Mouse (Mus musculus) embryonic stem cell, embryonic (primary cell): Measurements from ENCODE around the gene Tmem108.

ENCODE experiments used
- CTCF ChIA-PET, 4 experiments: fragments of 300-600 bp in 2 of 4; fragments of 350-600 bp in 2 of 4; sonication (Branson Sonifier 250); formaldehyde crosslinking; loops; one replicate each; lab custom pipeline; 2022; ENCODE audit warnings: inconsistent platforms in 2 of 4; lab: Charles Lee
- POLR2A ChIA-PET, 4 experiments: fragments of 300-600 bp in 2 of 4; fragments of 350-600 bp in 2 of 4; sonication (Branson Sonifier 250); formaldehyde crosslinking; loops; one replicate each; lab custom pipeline; 2022; ENCODE audit warnings: antibody characterized with exemption in 4 of 4, inconsistent platforms in 1 of 4; lab: Charles Lee

The Tmem108 gene

GRCm38 (mm10) chr9:103624649-103625048 is 137.0 kb downstream of the Tmem108 start:
- CTCF ChIA-PET: interaction anchor here (0.5 to 1.5 kb wide), 16 partner anchors 11 to 372 kb away, joined by 3 to 6 read pairs (median 3); no protein-coding TSS in a partner anchor
- POLR2A ChIA-PET: interaction anchor here in 2 of 4 experiments (1.0 to 1.5 kb wide), 3 partner anchors 63 to 321 kb away, joined by 3 to 4 read pairs (median 3); no protein-coding TSS in a partner anchor

- ChIA-PET CTCF (interaction anchor here (0.5 to 1.3 kb wide), 7 partner anchors 10 to 373 kb away, joined by 3 to 8 read pairs (median 3); no protein-coding TSS in a partner anchor), POLR2A (interaction anchor here in 2 of 4 experiments (1.4 to 1.5 kb wide), 2 partner anchors 64 to 321 kb away, joined by 3 to 4 read pairs; no protein-coding TSS in a partner anchor)
Measured at GRCm38 (mm10) chr9:103623560-103624316, 137.9 kb downstream of the Tmem108 start.

GRCm38 (mm10) chr9:103622988-103623387 is 138.6 kb downstream of the Tmem108 start:
- POLR2A ChIA-PET: no interaction called here
- CTCF ChIA-PET: no interaction called here

GRCm38 (mm10) chr9:103621870-103622269 is 139.8 kb downstream of the Tmem108 start:
- ChIA-PET CTCF (no interaction called here), POLR2A (interaction anchor here in 1 of 4 experiments (1.5 kb wide), 1 partner anchor 9 kb away, joined by 7 read pairs; no protein-coding TSS in a partner anchor)

GRCm38 (mm10) chr9:103620517-103621212 is 141.0 kb downstream of the Tmem108 start:
- POLR2A ChIA-PET: interaction anchor here in 1 of 4 experiments (1.5 kb wide), 1 partner anchor 10 kb away, joined by 7 read pairs; no protein-coding TSS in a partner anchor
- CTCF ChIA-PET: interaction anchor here in 1 of 4 experiments (1.5 kb wide), 1 partner anchor 56 kb away, joined by 3 read pairs; no protein-coding TSS in a partner anchor

- POLR2A ChIA-PET: interaction anchor here in 1 of 4 experiments (0.6 kb wide), 1 partner anchor 14 kb away, joined by 4 read pairs; no protein-coding TSS in a partner anchor
- CTCF ChIA-PET: interaction anchor here in 1 of 4 experiments (0.6 kb wide), 2 partner anchors 10 to 250 kb away, joined by 3 to 8 read pairs; no protein-coding TSS in a partner anchor
Measured at GRCm38 (mm10) chr9:103614260-103614659, 147.4 kb downstream of the Tmem108 start.

- CTCF ChIA-PET: no interaction called here
Measured at GRCm38 (mm10) chr9:103608161-103609058, 153.2 kb downstream of the Tmem108 start.

GRCm38 (mm10) chr9:103606056-103606455 is 155.6 kb downstream of the Tmem108 start:
- ChIA-PET CTCF (interaction anchor here in 1 of 4 experiments (0.6 kb wide), 2 partner anchors 10 to 42 kb away, joined by 3 to 5 read pairs; no protein-coding TSS in a partner anchor), POLR2A (no interaction called here)

More at GRCm38 (mm10) chr9:103608161-103609058, 153.2 kb downstream of the Tmem108 start:
- POLR2A ChIA-PET: no interaction called here

GRCm38 (mm10) chr9:103603792-103604191 is 157.8 kb downstream of the Tmem108 start:
- CTCF ChIA-PET: interaction anchor here in 1 of 4 experiments (0.8 kb wide), 1 partner anchor 39 kb away, joined by 3 read pairs; no protein-coding TSS in a partner anchor
- POLR2A ChIA-PET: no interaction called here

- ChIA-PET CTCF (interaction anchor here (0.6 to 1.7 kb wide), 5 partner anchors 17 to 306 kb away, joined by 3 to 6 read pairs (median 5); no protein-coding TSS in a partner anchor), POLR2A (no interaction called here)
Measured at GRCm38 (mm10) chr9:103601878-103602277, 159.8 kb downstream of the Tmem108 start.

- ChIA-PET CTCF (interaction anchor here (0.6 to 1.7 kb wide), 28 partner anchors 10 to 747 kb away, joined by 3 to 15 read pairs (median 4); no protein-coding TSS in a partner anchor), POLR2A (interaction anchor here in 3 of 4 experiments (0.7 to 0.9 kb wide), 4 partner anchors 14 to 489 kb away, joined by 3 to 4 read pairs (median 4); no protein-coding TSS in a partner anchor)
Measured at GRCm38 (mm10) chr9:103600834-103601233, 160.8 kb downstream of the Tmem108 start.

GRCm38 (mm10) chr9:103599908-103600307 is 161.7 kb downstream of the Tmem108 start:
- ChIA-PET POLR2A (interaction anchor here in 1 of 4 experiments (0.7 kb wide), 1 partner anchor 490 kb away, joined by 3 read pairs; no protein-coding TSS in a partner anchor), CTCF (interaction anchor here in 2 of 4 experiments (1.1 to 1.7 kb wide), 5 partner anchors 24 to 159 kb away, joined by 3 to 9 read pairs (median 3); no protein-coding TSS in a partner anchor)

- ChIA-PET CTCF (interaction anchor here in 2 of 4 experiments (0.6 to 1.4 kb wide), 2 partner anchors 38 to 96 kb away, joined by 4 read pairs; no protein-coding TSS in a partner anchor), POLR2A (interaction anchor here in 1 of 4 experiments (0.5 kb wide), 1 partner anchor 276 kb away, joined by 3 read pairs; no protein-coding TSS in a partner anchor)
Measured at GRCm38 (mm10) chr9:103597861-103598260, 163.8 kb downstream of the Tmem108 start.

GRCm38 (mm10) chr9:103595190-103595837 is 166.3 kb downstream of the Tmem108 start:
- ChIA-PET CTCF (interaction anchor here in 2 of 4 experiments (0.6 to 0.7 kb wide), 2 partner anchors 11 to 295 kb away, joined by 3 to 6 read pairs; no protein-coding TSS in a partner anchor), POLR2A (interaction anchor here in 3 of 4 experiments (0.5 to 1.3 kb wide), 6 partner anchors 50 to 976 kb away, joined by 3 to 4 read pairs (median 3); no protein-coding TSS in a partner anchor)

- POLR2A ChIA-PET: interaction anchor here in 1 of 4 experiments (1.3 kb wide), 1 partner anchor 71 kb away, joined by 3 read pairs; no protein-coding TSS in a partner anchor
- CTCF ChIA-PET: no interaction called here
Measured at GRCm38 (mm10) chr9:103594423-103595189, 167.0 kb downstream of the Tmem108 start.

GRCm38 (mm10) chr9:103593079-103593478 is 168.6 kb downstream of the Tmem108 start:
- ChIA-PET CTCF (no interaction called here), POLR2A (interaction anchor here in 1 of 4 experiments (0.7 kb wide), 1 partner anchor 119 kb away, joined by 3 read pairs; no protein-coding TSS in a partner anchor)
